Mouse (Mus musculus) frontal cortex, postnatal 36 days (tissue): ENCODE measurements around the gene Aff3.

ENCODE experiments used
- DNase-seq, 2 experiments: peaks; one replicate each; pipeline ENCODE4 v3.0.0; 2022; ENCODE audit warnings: low spot score in 2 of 2

Gene Aff3

GRCm38 (mm10) chr1:38496886-38497528, 167.7 kb downstream of the Aff3 start:
- DNase-seq: no peak

- no peak for DNase-seq
These were observed 169.5 kb downstream of the Aff3 start for GRCm38 (mm10) chr1:38495284-38495683.

- DNase-seq: no peak
These were observed 175.0 kb downstream of the Aff3 start for GRCm38 (mm10) chr1:38489733-38490132.

GRCm38 (mm10) chr1:38488667-38489210, 176.0 kb downstream of the Aff3 start:
- no peak for DNase-seq

- no peak for DNase-seq
These were observed 176.9 kb downstream of the Aff3 start for GRCm38 (mm10) chr1:38487884-38488283.

- DNase-seq: no peak
These were observed 181.6 kb downstream of the Aff3 start for GRCm38 (mm10) chr1:38483191-38483590.

- DNase-seq: no peak
These were observed 186.5 kb downstream of the Aff3 start for GRCm38 (mm10) chr1:38478246-38478743.

GRCm38 (mm10) chr1:38470817-38471216, 193.9 kb downstream of the Aff3 start:
- DNase-seq: no peak

- no peak for DNase-seq
These were observed 194.6 kb downstream of the Aff3 start for GRCm38 (mm10) chr1:38470166-38470565.

- DNase-seq: no peak
These were observed 197.3 kb downstream of the Aff3 start for GRCm38 (mm10) chr1:38467305-38468083.

- no peak for DNase-seq
These were observed 208.0 kb downstream of the Aff3 start for GRCm38 (mm10) chr1:38456719-38457269.

- no peak for DNase-seq
These were observed 209.8 kb downstream of the Aff3 start for GRCm38 (mm10) chr1:38454921-38455320.

GRCm38 (mm10) chr1:38451367-38451766, 213.4 kb downstream of the Aff3 start:
- DNase-seq: no peak

- DNase-seq: peak; percentile 53 to 77
These were observed 214.1 kb downstream of the Aff3 start for GRCm38 (mm10) chr1:38450677-38451076.

- DNase-seq: peak in 1 of 2 experiments; percentile 19
These were observed 214.8 kb downstream of the Aff3 start for GRCm38 (mm10) chr1:38449816-38450478.

- DNase-seq: peak in 1 of 2 experiments; percentile 38
These were observed 215.9 kb downstream of the Aff3 start for GRCm38 (mm10) chr1:38448854-38449253.

- no peak for DNase-seq
These were observed 217.2 kb downstream of the Aff3 start for GRCm38 (mm10) chr1:38447581-38447980.

GRCm38 (mm10) chr1:38446152-38446820, 218.5 kb downstream of the Aff3 start:
- no peak for DNase-seq

- DNase-seq: no peak
These were observed 221.9 kb downstream of the Aff3 start for GRCm38 (mm10) chr1:38442887-38443286.

GRCm38 (mm10) chr1:38442479-38442878, 222.3 kb downstream of the Aff3 start:
- DNase-seq: no peak

GRCm38 (mm10) chr1:38441800-38442199, 223.0 kb downstream of the Aff3 start:
- DNase-seq: no peak
